Mouse (Mus musculus) liver, embryonic 15.5 days (tissue): ENCODE measurements around the gene Psmd12. TPM values are rescaled to one million over a fixed set of nuclear protein-coding genes. Genes with fewer than 3 reads are reported as not detected.
A peak's percentile ranks its signal among the peaks of the same experiment; 100 is the strongest.

Source experiments
- ATAC-seq: fragments of 200-750 bp; cut with Nextera tagmentation; 2 replicates; pipeline ENCODE4 v1.8.0; 2017; ENCODE audit warnings: moderate number of reproducible peaks, mild to moderate bottlenecking, moderate library complexity; ENCODE audit not compliant: insufficient read depth
- H3K27ac ChIP-seq: fragments of 300-500 bp; sonication (generic); replicated peaks from 2 replicates; pipeline ENCODE4 v1.5.1; 2015; ENCODE audit warnings: mild to moderate bottlenecking, inconsistent platforms
- H3K27me3 ChIP-seq: fragments of 300-500 bp; sonication (generic); 2 replicates; pipeline ENCODE4 v1.6.1; 2015; ENCODE audit warnings: mild to moderate bottlenecking, inconsistent platforms
- H3K36me3 ChIP-seq: fragments of 300-500 bp; sonication (generic); replicated peaks from 2 replicates; pipeline ENCODE4 v1.6.1; 2015; ENCODE audit warnings: moderate library complexity, mild to moderate bottlenecking, inconsistent platforms
- H3K4me1 ChIP-seq: fragments of 300-500 bp; sonication (generic); replicated peaks from 2 replicates; pipeline ENCODE4 v1.6.1; 2015; ENCODE audit warnings: inconsistent platforms
- H3K4me2 ChIP-seq: fragments of 300-500 bp; sonication (generic); 2 replicates; pipeline ENCODE4 v1.6.1; 2015; ENCODE audit warnings: moderate library complexity, mild to moderate bottlenecking, inconsistent platforms
- H3K4me3 ChIP-seq: fragments of 300-500 bp; sonication (generic); replicated peaks from 2 replicates; pipeline ENCODE4 v1.5.1; 2015; ENCODE audit warnings: mild to moderate bottlenecking, inconsistent platforms
- H3K9ac ChIP-seq: fragments of 300-500 bp; sonication (generic); 2 replicates; pipeline ENCODE4 v1.6.1; 2015; ENCODE audit warnings: moderate library complexity, mild to moderate bottlenecking, inconsistent platforms
- H3K9me3 ChIP-seq: fragments of 300-500 bp; sonication (generic); replicated peaks from 2 replicates; pipeline ENCODE4 v1.6.1; 2016; ENCODE audit warnings: inconsistent platforms
- WGBS: fragments of 180-500 bp; shearing (Covaris S2); methylation state at CpG from one replicate; pipeline ENCODE4 v1.1.7; 2015; ENCODE audit warnings: mixed read lengths; ENCODE audit not compliant: insufficient replicate concordance; 5-methylcytosine and 5-hydroxymethylcytosine counted together
- polyA plus RNA-seq: library from polyadenylated mRNA; unstranded; fragments of >200 nt; fragmentation: Nextera tagmentation; extraction: Ambion mirVana; gene quantifications from 2 replicates; pipeline ENCODE4 v1.2.1, GENCODE M21; 2015

Psmd12 gene
- polyA plus RNA-seq, 1 experiment from 2014 or later = 88.4 TPM

DNA sequence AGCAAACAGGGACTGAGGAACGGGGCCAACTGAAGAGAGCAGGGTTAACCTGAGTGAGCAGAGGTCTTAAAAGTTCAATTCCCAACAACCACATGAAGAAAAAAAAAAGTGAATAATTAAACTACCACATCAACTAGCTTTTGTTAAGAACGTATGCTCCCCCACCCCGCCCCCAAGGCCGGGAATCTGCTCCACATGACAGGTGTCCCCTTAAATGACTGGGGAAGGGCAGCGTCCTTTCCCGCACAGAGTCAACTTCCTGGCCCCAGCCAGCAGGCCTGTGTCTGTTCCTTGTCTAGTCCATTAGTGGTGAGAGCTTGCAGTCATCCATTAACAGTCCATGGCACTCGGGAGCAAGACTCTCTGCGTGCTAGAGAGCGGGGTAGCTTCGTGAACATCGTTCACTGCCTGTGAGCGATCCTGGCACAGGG lies 16.0 kb upstream of the Psmd12 start:
- ATAC-seq = no peak
- no peaks in the 10 kb centered on the region for H3K27me3 ChIP-seq
- no peak overlapping the region for H3K27ac ChIP-seq
- H3K9me3 ChIP-seq = no peaks in the 10 kb centered on the region
- H3K36me3 ChIP-seq = peaks cover 14% of the 10 kb centered on the region; the same call in 1 of the 2 replicates
- WGBS = 86% methylated on average over 12 of the region's 12 CpGs
- no peak overlapping the region for H3K9ac ChIP-seq
- no peak overlapping the region for H3K4me3 ChIP-seq
- H3K4me2 ChIP-seq = no peak overlapping the region
- peaks cover 63% of the 10 kb centered on the region for H3K4me1 ChIP-seq

DNA sequence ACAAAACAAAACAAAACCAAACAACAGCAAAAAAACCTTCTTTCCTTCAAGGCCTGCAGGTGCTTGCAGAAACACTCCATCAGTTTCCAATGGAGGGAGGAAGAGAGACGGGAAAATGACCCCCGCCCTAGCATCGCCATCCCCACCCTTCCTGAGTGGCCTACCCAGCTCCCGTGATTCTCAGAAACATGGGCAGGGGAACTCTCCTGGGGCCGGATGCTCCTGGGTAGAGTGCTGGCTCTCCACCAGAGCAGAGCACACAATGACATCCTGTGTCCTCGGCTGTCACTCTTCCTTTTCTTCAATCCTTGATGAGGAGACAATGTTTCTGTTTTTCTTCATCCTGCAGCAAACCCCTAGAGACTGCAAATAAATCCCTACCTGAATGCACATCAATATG lies 15.1 kb upstream of the Psmd12 start:
- WGBS = 57% methylated on average over 6 of the region's 6 CpGs
- Histone ChIP-seq H3K36me3 (peaks cover 14% of the 10 kb centered on the region; the same call in 1 of the 2 replicates), H3K27ac (no peak overlapping the region; the same call in 1 of the 2 replicates), H3K9me3 (no peaks in the 10 kb centered on the region), H3K4me2 (no peak overlapping the region), H3K9ac (no peak overlapping the region), H3K27me3 (no peaks in the 10 kb centered on the region), H3K4me1 (peaks cover 64% of the 10 kb centered on the region), H3K4me3 (no peak overlapping the region)
- no peak for ATAC-seq

DNA sequence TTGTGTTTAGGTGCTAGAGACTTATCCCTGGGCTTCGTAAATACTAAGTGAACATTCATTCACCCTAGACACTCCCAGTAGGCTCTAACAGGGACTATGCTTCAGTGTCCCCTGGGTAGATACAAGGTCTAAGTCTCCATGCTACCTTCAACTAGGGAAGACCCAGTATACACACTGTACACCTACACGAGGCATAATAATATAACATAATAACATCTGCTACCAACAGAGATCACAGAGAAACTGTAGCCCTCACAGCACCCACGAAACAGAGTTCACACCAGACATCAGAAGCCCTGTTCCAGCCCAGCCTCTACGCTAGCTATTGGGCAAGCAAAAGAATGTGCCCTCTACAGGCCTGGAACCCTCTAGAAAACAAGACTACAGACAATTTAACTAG lies 14.2 kb upstream of the Psmd12 start:
- no peak overlapping the region for H3K4me3 ChIP-seq
- WGBS = 79% methylated on average over 4 of the region's 4 CpGs
- H3K4me1 ChIP-seq = peaks cover 67% of the 10 kb centered on the region
- H3K9me3 ChIP-seq = no peaks in the 10 kb centered on the region
- no peak overlapping the region for H3K9ac ChIP-seq
- H3K4me2 ChIP-seq = no peak overlapping the region
- no peaks in the 10 kb centered on the region for H3K27me3 ChIP-seq
- H3K27ac ChIP-seq = peak overlapping the region; percentile 19; the same call in 1 of the 2 replicates
- H3K36me3 ChIP-seq = peaks cover 14% of the 10 kb centered on the region; the same call in 1 of the 2 replicates
- ATAC-seq = no peak

DNA sequence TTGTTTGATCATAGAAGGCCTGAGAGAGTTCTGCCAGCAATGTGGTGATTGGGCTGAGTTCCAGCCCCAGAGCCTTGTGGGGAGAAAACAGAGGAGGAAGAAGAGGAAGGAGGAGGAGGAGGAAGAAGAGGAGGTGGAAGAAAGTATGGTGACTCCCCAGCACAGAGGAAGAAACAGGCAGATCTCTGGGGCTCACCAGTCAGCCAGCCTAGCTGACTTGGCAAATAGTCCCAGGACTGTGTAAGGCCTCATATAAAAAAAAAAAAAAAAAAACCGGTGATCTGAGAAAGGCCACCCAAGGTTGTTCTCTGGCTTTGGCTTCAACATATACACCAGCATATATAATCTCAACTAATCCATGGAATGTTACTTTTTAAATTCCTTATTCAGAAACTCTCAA lies 13.3 kb upstream of the Psmd12 start:
- Histone ChIP-seq H3K9me3 (no peaks in the 10 kb centered on the region), H3K4me2 (peak overlapping the region; percentile 96; the same call in 1 of the 2 replicates), H3K4me3 (no peak overlapping the region), H3K4me1 (peaks cover 62% of the 10 kb centered on the region), H3K27ac (peak overlapping the region; percentile 68), H3K27me3 (no peaks in the 10 kb centered on the region), H3K9ac (no peak overlapping the region), H3K36me3 (peaks cover 14% of the 10 kb centered on the region; the same call in 1 of the 2 replicates)
- ATAC-seq = no peak
- 29% methylated on average over 1 of the region's 1 CpGs for WGBS

DNA sequence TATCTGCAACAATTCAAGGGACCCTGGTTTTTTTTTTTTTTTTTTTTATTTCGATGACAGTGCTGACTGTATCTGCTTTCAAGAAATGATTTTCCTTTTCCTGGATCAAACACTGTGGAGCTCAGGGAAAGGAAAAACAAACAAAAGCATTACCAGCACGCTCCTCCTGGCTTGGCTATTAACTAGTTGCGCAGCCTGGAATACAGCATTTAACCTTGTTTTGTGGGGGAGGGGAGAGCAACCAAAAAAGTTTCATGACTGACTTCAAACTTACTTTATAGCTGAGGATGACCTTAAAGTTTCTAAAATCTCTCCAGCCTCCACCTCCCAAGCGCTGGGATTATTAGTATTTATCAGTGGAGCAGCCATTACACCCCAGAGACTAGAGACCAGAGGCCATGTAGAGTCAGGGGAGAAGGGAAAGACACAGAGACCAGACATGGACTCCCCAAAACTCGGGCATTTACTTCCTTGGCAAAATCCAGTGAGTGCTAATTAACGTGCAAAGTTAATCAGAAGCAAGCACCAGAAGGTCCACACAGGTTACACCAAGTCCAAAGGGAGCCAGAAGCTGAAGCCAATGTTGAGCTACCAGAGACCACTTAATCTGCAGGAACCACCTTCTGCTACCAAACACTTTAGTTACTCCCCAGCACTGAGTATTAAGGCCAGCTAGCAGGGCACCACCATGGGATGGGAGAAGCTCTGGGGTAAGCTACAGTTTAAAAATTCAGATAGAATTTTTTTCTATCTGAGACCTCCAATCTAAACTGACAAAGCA lies 12.5 kb upstream of the Psmd12 start:
- H3K4me3 ChIP-seq = no peak overlapping the region
- H3K27ac ChIP-seq = peak overlapping the region; percentile 68
- H3K9me3 ChIP-seq = no peaks in the 10 kb centered on the region
- H3K36me3 ChIP-seq = 0 out of 2 replicates have a peak, but pooled peaks cover 10% of the 10 kb centered on the region
- no peak for ATAC-seq
- H3K4me1 ChIP-seq = peaks cover 70% of the 10 kb centered on the region
- peak overlapping the region; percentile 96 for H3K4me2 ChIP-seq
- WGBS = 52% methylated on average over 6 of the region's 6 CpGs
- no peak overlapping the region for H3K9ac ChIP-seq
- no peaks in the 10 kb centered on the region for H3K27me3 ChIP-seq

DNA sequence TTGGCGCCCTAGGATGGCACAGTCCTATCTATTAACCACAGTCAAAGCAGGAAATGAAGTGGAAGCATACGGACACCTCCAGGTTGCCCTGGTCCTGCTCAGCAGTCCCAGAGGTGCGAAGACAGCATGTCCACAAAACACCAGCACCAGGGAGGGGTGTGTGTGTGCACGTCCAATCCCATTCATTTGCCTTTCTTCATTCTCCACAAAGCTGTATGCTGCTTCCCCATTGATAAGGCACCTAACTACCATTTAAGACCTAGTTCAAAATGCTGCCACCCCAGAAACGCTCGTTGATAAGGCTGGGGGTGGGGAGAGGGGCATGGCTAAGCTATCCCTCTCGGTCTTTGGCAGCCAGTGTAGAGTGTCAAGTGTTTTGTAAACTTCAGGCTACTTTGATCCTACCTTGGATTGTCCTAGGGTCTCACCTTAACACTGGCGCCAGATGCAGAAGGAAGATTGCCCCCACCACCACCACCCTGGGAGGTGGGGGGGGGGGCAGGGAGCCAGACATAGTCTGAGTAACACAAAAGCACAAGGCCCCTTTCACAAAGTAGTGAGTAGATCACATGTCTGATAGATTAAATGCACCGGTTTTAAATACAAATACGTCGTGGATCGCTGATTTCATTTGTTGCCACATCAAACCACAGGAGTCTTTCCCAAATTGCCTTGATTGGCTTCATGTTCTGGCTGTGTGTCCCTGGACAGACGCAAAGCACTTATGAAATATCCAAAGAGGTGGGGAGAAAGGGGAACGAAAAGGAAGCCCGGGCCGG lies 10.8 kb upstream of the Psmd12 start:
- peak overlapping the region; percentile 89 for H3K9ac ChIP-seq
- peak; percentile 67 for ATAC-seq
- H3K36me3 ChIP-seq = 0 out of 2 replicates have a peak, but pooled peaks cover 3% of the 10 kb centered on the region
- H3K27ac ChIP-seq = peak overlapping the region; percentile 96
- peak overlapping the region; percentile 89 for H3K4me3 ChIP-seq
- no peaks in the 10 kb centered on the region for H3K27me3 ChIP-seq
- peak overlapping the region; percentile 96 for H3K4me2 ChIP-seq
- H3K9me3 ChIP-seq = no peaks in the 10 kb centered on the region
- peaks cover 71% of the 10 kb centered on the region for H3K4me1 ChIP-seq
- WGBS = 3% methylated on average over 16 of the region's 16 CpGs

DNA sequence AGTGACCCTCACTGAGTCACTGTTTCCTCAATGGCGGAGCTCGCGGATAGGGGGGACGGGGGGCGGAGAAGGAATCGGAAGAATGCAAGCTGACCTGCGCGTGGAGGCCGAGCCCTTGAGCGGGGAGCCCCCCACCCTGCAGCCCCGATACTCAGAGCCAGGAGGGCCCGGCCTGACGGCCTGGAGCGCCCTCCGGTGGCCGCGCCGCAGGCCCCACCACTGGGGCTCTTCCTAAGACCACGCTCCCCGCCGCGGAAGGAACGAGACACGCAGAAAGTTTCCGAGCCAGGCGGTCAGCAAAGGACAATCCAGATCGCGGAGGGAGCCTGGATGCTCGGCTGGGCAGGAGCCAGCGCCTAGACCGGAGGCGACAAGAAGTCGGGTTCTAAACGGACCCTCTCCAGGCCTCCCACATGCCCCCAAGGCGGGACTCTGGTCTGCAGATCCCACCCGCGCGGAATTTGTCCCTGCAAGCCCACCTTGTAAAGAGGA lies 10.2 kb upstream of the Psmd12 start:
- Histone ChIP-seq H3K27me3 (no peaks in the 10 kb centered on the region), H3K27ac (peak overlapping the region; percentile 96), H3K9ac (peak overlapping the region; percentile 89), H3K9me3 (no peaks in the 10 kb centered on the region), H3K4me1 (peaks cover 68% of the 10 kb centered on the region), H3K4me3 (peak overlapping the region; percentile 89), H3K4me2 (peak overlapping the region; percentile 96), H3K36me3 (no peaks in the 10 kb centered on the region)
- under 1% methylated on average over 38 of the region's 38 CpGs for WGBS
- ATAC-seq = peak; percentile 60

DNA sequence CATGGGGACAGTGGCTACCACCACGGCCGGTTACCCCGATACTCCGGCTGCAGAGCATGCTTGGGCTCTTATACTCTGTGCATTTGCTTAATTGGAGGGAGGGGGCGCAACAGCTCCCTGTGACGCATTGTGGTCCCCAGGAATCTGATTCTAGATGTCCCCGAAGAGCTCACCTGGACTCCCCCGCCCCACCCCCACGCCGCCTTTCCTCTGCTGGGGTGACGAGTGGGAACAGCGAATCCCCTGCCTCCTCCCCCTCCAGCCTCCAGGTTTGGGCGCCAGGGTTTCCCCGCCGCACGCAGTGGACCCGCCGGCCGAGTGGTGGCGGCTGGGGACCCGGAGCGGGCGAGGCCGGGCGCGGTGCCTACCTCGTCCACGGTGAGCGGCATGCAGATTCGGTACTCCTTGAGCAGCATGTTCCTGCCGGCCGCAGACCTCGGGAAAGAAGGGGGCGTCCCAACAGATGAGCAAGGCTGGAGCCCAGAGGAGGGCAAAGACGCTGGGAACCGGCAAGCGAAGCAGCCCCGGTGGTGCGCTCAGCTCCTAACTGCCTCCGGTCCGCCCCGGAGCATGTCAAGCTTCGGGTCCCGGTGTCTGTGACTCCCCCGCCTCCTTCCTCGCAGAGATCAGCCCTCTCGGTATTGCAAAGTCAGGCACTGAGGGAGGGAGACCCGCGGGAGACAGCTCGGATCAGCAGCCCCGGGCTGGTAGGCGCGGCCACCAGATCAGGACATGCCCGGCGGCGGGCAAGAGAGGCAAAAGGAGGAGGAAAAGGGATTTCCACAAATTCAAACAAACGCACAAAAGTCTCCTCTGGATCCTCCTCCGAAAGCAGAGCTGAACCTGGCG lies 9.5 kb upstream of the Psmd12 start:
- Histone ChIP-seq H3K27me3 (no peaks in the 10 kb centered on the region), H3K9ac (peak overlapping the region; percentile 89), H3K27ac (peak overlapping the region; percentile 96), H3K36me3 (no peaks in the 10 kb centered on the region), H3K4me1 (peaks cover 65% of the 10 kb centered on the region), H3K9me3 (no peaks in the 10 kb centered on the region), H3K4me3 (peak overlapping the region; percentile 89), H3K4me2 (peak overlapping the region; percentile 96)
- WGBS = under 1% methylated on average over 59 of the region's 59 CpGs
- ATAC-seq = peak; percentile 62

DNA sequence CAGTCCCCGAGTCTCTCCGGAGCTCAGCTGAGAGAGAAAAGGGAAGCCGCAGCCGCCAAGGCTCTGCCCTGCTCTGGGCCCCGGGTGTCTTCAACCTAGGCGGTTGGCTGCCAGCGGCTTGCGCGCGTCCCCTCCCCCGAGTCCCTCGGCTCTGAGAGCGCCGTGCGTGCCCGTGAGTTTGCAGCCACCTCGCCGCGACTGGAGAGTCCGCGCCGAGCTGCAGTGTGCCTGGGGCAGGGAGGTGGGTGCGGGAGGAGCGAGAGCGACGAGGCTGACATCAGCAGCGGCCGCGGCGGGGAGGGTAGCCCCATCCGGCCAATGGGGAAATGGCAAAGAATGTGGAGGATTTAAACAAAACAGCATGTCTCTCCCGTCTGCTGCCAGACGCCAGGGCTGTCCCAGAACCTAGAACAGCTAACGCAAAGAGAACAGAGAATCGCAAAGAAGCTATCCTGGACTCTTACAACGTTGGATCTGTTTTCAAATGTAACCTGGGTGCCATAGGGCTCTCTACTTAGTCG lies 8.7 kb upstream of the Psmd12 start, which contains the start of gene Pitpnc1:
TSS of gene Pitpnc1 (minus strand) at position 179 of the 521 bp plus-strand sequence.
- WGBS = under 1% methylated on average over 37 of the region's 37 CpGs
- ATAC-seq = peak; percentile 80

DNA sequence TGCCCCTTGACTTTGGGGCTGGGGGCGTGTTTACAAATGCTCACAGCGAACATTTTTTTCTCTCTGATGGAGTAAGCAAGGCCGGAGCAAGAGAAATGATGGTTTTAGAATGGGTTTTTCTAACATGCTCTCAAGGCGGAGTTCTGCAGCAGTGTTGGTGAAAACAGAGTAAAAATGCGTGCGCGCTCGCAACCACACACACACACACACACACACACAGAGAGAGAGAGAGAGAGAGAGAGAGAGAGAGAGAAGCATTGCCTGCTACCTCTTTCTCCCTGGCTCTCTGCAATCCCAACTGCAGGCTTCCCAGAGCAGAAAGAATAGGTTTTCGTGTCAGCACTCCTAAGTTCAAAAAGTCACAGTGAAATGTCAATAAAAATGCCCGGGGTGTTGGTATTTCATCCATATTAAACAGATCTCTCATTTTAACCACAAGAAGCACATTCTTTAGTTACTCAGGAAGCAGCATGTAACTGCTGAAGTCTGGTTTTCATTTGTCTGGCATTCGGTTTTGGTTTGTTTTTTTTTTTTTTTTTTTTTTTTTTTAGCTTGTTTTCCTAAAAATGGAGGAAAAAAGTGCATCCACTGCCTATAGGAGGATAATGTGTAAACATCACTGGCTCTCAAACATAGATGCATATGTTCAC lies 8.1 kb upstream of the Psmd12 start:
- 4% methylated on average over 11 of the region's 11 CpGs for WGBS
- Histone ChIP-seq H3K27me3 (no peaks in the 10 kb centered on the region), H3K36me3 (no peaks in the 10 kb centered on the region), H3K9me3 (no peaks in the 10 kb centered on the region), H3K9ac (peak overlapping the region; percentile 89), H3K4me2 (peak overlapping the region; percentile 96), H3K27ac (peak overlapping the region; percentile 96), H3K4me3 (peak overlapping the region; percentile 89), H3K4me1 (peaks cover 51% of the 10 kb centered on the region)
- ATAC-seq = no peak

More for the DNA sequence above, 8.7 kb upstream of the Psmd12 start, which contains the start of gene Pitpnc1:
- no peaks in the 10 kb centered on the region for H3K9me3 ChIP-seq
- no peaks in the 10 kb centered on the region for H3K36me3 ChIP-seq
- peak within 1 kb of the TSS; percentile 96 for H3K4me2 ChIP-seq
- peak within 1 kb of the TSS; percentile 89 for H3K4me3 ChIP-seq
- peak within 1 kb of the TSS; percentile 96 for H3K27ac ChIP-seq
- peak within 1 kb of the TSS; percentile 89 for H3K9ac ChIP-seq
- H3K27me3 ChIP-seq = no peaks in the 10 kb centered on the region
- peaks cover 57% of the 10 kb centered on the region for H3K4me1 ChIP-seq
